ENCODE assay signal across 8 mouse cellular contexts in genomic region chr4:97773110-97773593, GRCm38 (mm10). TPM values are rescaled to one million over a fixed set of nuclear protein-coding genes. Genes with fewer than 3 reads are reported as not detected.
DNase-seq lines count a peak whose midpoint lies in the region; ATAC-seq lines count a peak whose summit lies in the region.

No protein-coding gene starts in this region.

- no peaks in the 10 kb centered on the region for H3K27me3 ChIP-seq in intestine, embryonic 14.5 days (replicated peaks; ENCODE audit: control insufficient read depth, insufficient read depth, low read length)

- intact Hi-C loops in left cerebral cortex, postnatal 14 days (cut with DNase I) = loop anchor here (5.0 kb wide), 1 partner anchor 224 kb away; no protein-coding TSS in a partner anchor

- H3K4me2 ChIP-seq in intestine, embryonic 14.5 days (ENCODE audit: low read length) = peak overlapping the region; percentile 79

- no peaks in the 10 kb centered on the region for H3K9me3 ChIP-seq in intestine, embryonic 14.5 days (ENCODE audit: control insufficient read depth, low read length)

- DNase-seq in adrenal gland, postnatal 10 days = peak; percentile 93
- DNase-seq in embryo, embryonic 11.5 days (ENCODE audit: low read depth, low spot score) = peak; percentile 92
- peak; percentile 92 for DNase-seq in gastrocnemius, postnatal 25 days
- DNase-seq in intestine, embryonic 14.5 days (ENCODE audit: low spot score) = peak; percentile 88
- peak; percentile 94 to 97 for DNase-seq in left cerebral cortex, postnatal 14 days (ENCODE audit: low spot score in 2 of 2)
- peak; percentile 71 for DNase-seq in right cerebral cortex, postnatal 14 days
- peak; percentile 86 to 87 for DNase-seq in urinary bladder, postnatal 4 days (ENCODE audit: low spot score in 2 of 2)

- no peaks in the 10 kb centered on the region for H3K36me3 ChIP-seq in intestine, embryonic 14.5 days (ENCODE audit: control insufficient read depth, insufficient read depth, low read length)

- under 1% methylated on average over 14 of the region's 14 CpGs for WGBS in intestine, embryonic 14.5 days

- H3K4me1 ChIP-seq in intestine, embryonic 14.5 days (replicated peaks; ENCODE audit: control insufficient read depth, insufficient read depth, low read length) = peaks cover 12% of the 10 kb centered on the region

- peak; percentile 66 for ATAC-seq in intestine, embryonic 14.5 days (replicated peaks; ENCODE audit: low FRiP score, low TSS enrichment, low read depth)
- ATAC-seq in megakaryocyte-erythroid progenitor cell, adult 5-6 weeks (replicated peaks; ENCODE audit: low FRiP score, low TSS enrichment, poor library complexity, severe bottlenecking) = peak; percentile 76

- H3K27ac ChIP-seq in intestine, embryonic 14.5 days (ENCODE audit: low read depth) = peak overlapping the region; percentile 91

- peak overlapping the region; percentile 60 for H3K9ac ChIP-seq in intestine, embryonic 14.5 days (ENCODE audit: low read length)

- H3K4me3 ChIP-seq in intestine, embryonic 14.5 days (ENCODE audit: low read depth, low read length) = peak overlapping the region; percentile 57

RNA-seq across cellular contexts. Expression of gene Nfia, which starts 0.6 kb away (rescaled TPM):
- 100 to 1,000 TPM; 212 to 228 TPM for total RNA-seq in adrenal gland, postnatal 10 days (2021)
- 10 to 100 TPM; 54.7 to 55.0 TPM for total RNA-seq in gastrocnemius, postnatal 25 days (2021)
- 42.1 and 43.8 TPM in 2 replicates for polyA plus RNA-seq in intestine, embryonic 14.5 days (2014; fragmentation: Nextera tagmentation; extraction: Ambion mirVana)
- 10 to 100 TPM; 67.1 to 75.4 TPM for total RNA-seq in left cerebral cortex, postnatal 14 days (2021)
- 136 and 212 TPM in 2 replicates for total RNA-seq in megakaryocyte-erythroid progenitor cell, adult 5-6 weeks (2014; fragmentation: Nextera tagmentation)
- 16.7 and 33.0 TPM in 2 replicates for total RNA-seq in megakaryocyte-erythroid progenitor cell, adult 5-6 weeks (2017)

RNA-seq across cellular contexts. Expression of gene E130114P18Rik, which starts 4.7 kb away (rescaled TPM):
- total RNA-seq in adrenal gland, postnatal 10 days (2021) = under 1 TPM; 0.48 to 0.69 TPM
- under 1 TPM in 1 of 2 experiments, not detected in 1; 0.41 TPM for total RNA-seq in gastrocnemius, postnatal 25 days (2021)
- polyA plus RNA-seq in intestine, embryonic 14.5 days (2014; fragmentation: Nextera tagmentation; extraction: Ambion mirVana) = 5.2 and 8.0 TPM in 2 replicates
- 1 to 10 TPM; 6.6 to 6.9 TPM for total RNA-seq in left cerebral cortex, postnatal 14 days (2021)
- total RNA-seq in megakaryocyte-erythroid progenitor cell, adult 5-6 weeks (2014; fragmentation: Nextera tagmentation) = not detected in 2 replicates
- not detected in 2 replicates for total RNA-seq in megakaryocyte-erythroid progenitor cell, adult 5-6 weeks (2017)

Comparison
In these comparisons a context has a peak if more than half of its experiments do, and no peak if none do; other contexts are left out.
1. Peak in every context shown above with its lines: DNase-seq, ATAC-seq, H3K4me3 ChIP-seq and H3K27ac ChIP-seq.
2. RNA of gene E130114P18Rik, which starts 4.7 kb away (total RNA-seq): 6.6 to 6.9 TPM in left cerebral cortex, postnatal 14 days; 0.48 to 0.69 TPM in adrenal gland, postnatal 10 days, 0.41 TPM in gastrocnemius, postnatal 25 days and not detected in megakaryocyte-erythroid progenitor cell, adult 5-6 weeks; every median in the first group is over 4 times any median in the second.